In the genomic region with DNA sequence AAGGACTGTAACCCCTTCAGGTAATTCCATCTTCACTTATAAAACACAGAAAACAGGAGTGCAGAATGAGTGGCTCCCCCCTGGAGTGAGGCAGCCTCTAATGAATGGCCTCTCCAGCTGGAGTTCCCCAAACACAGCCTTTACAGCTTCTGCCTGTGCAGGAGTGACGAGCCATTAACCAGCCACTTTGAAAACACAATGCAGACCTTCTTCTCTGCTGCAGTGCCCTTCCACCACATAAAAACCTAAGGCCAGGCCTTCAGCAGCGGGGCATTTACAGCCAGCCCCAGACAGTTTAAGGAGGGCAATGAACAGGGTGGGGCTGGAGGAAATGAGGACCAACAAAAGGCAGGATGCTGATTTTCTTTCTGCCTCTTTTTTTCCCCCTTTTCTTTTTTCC, we compare ENCODE assay signal across 12 mouse cellular contexts.
A peak's percentile ranks its signal among the peaks of the same experiment; 100 is the strongest.
DNase-seq lines count a peak whose midpoint lies in the region; ATAC-seq and TF ChIP-seq lines count a peak whose summit lies in the region.
"Had no signal": no experiment of that assay in that cellular context is flagged by ENCODE, and none has a peak within 500 bp of the region (broad histone marks: within the 10 kb centered on the region; RNA-seq: fewer than 3 reads in every experiment).

No protein-coding gene starts in this region.

- TF ChIP-seq CTCF in brain, embryonic 14.5 days (IDR thresholded peaks at IDR 0.05; ENCODE audit: borderline replicate concordance, extremely low read depth, insufficient read depth, insufficient read length): no peak
- no peak for TF ChIP-seq CTCF in liver, postnatal 0 days (IDR thresholded peaks at IDR 0.05; ENCODE audit: low read depth)

- H3K27ac ChIP-seq in midbrain, embryonic 14.5 days (replicated peaks; ENCODE audit: low read depth, low read length): peak overlapping the region; percentile 2; the same call in 1 of the 2 replicates
- H3K27ac ChIP-seq in liver, postnatal 0 days (ENCODE audit: low read depth): no peak overlapping the region
- H3K27ac ChIP-seq: liver, embryonic 15.5 days had no signal

- no peak for TF ChIP-seq POLR2A in brain, embryonic 14.5 days (IDR thresholded peaks at IDR 0.05; ENCODE audit: borderline replicate concordance, extremely low read depth, insufficient read depth, insufficient read length, poor library complexity, severe bottlenecking)

- H3K4me3 ChIP-seq in midbrain, embryonic 14.5 days (replicated peaks; ENCODE audit: low read depth, low read length): no peak overlapping the region
- H3K4me3 ChIP-seq in liver, postnatal 0 days (ENCODE audit: low read depth, low read length): no peak overlapping the region
- H3K4me3 ChIP-seq: liver, embryonic 15.5 days had no signal

- no peak overlapping the region for H3K4me2 ChIP-seq in midbrain, embryonic 14.5 days (ENCODE audit: low read length)
- no peak overlapping the region for H3K4me2 ChIP-seq in liver, postnatal 0 days (ENCODE audit: low read depth, low read length)
- H3K4me2 ChIP-seq: liver, embryonic 15.5 days had no signal

- no peaks in the 10 kb centered on the region for H3K27me3 ChIP-seq in midbrain, embryonic 14.5 days (ENCODE audit: control insufficient read depth, insufficient read depth, low read length)
- H3K27me3 ChIP-seq in liver, postnatal 0 days (ENCODE audit: insufficient read depth, low read length): no peaks in the 10 kb centered on the region
- H3K27me3 ChIP-seq: liver, embryonic 15.5 days had no signal

- peaks cover 8% of the 10 kb centered on the region; the same call in 1 of the 2 replicates for H3K4me1 ChIP-seq in midbrain, embryonic 14.5 days (ENCODE audit: control insufficient read depth, insufficient read depth, low read length)
- H3K4me1 ChIP-seq in liver, postnatal 0 days (ENCODE audit: insufficient read depth): peaks cover 5% of the 10 kb centered on the region

- no peaks in the 10 kb centered on the region for H3K9me3 ChIP-seq in midbrain, embryonic 14.5 days (ENCODE audit: control insufficient read depth, low read length)
- H3K9me3 ChIP-seq in liver, postnatal 0 days (ENCODE audit: low read length): no peaks in the 10 kb centered on the region
- H3K9me3 ChIP-seq: liver, embryonic 15.5 days had no signal

- peak; percentile 69 for DNase-seq in ES-CJ7 (ENCODE audit: low read depth, low spot score)
- DNase-seq in brain, embryonic 14.5 days (ENCODE audit: low read depth): peak; percentile 78
- DNase-seq in forelimb bud, embryonic 11.5 days (ENCODE audit: low read depth, low spot score): peak; percentile 78
- DNase-seq in midbrain, embryonic 14.5 days: peak; percentile 25
- DNase-seq in ovary, postnatal 14 days (ENCODE audit: low spot score): no peak
- no peak for DNase-seq in liver, postnatal 0 days
- DNase-seq: adrenal gland, postnatal 10 days; cerebellum, postnatal 36 days; heart, postnatal 36 days; right cerebral cortex, postnatal 4 days had no signal

- ATAC-seq in midbrain, embryonic 14.5 days (ENCODE audit: low FRiP score, low TSS enrichment): no peak; the same call in 1 of the 2 replicates
- ATAC-seq in CD4-positive, CD25-positive, alpha-beta regulatory T cell, adult 4 months: no peak
- no peak for ATAC-seq in liver, postnatal 0 days

- H3K9ac ChIP-seq in midbrain, embryonic 14.5 days (replicated peaks; ENCODE audit: low read length): no peak overlapping the region
- no peak overlapping the region for H3K9ac ChIP-seq in liver, postnatal 0 days (replicated peaks)
- H3K9ac ChIP-seq: liver, embryonic 15.5 days had no signal

- TF ChIP-seq EP300 in liver, postnatal 0 days (IDR thresholded peaks at IDR 0.05; ENCODE audit: low read depth): no peak

- H3K36me3 ChIP-seq in midbrain, embryonic 14.5 days (ENCODE audit: control insufficient read depth, insufficient read depth, low read length): peaks cover 3% of the 10 kb centered on the region; the same call in 1 of the 2 replicates
- no peaks in the 10 kb centered on the region for H3K36me3 ChIP-seq in liver, postnatal 0 days (replicated peaks; ENCODE audit: insufficient read depth, low read length)
- H3K36me3 ChIP-seq: liver, embryonic 15.5 days had no signal

- 12% methylated on average over 2 of the region's 2 CpGs for WGBS in midbrain, embryonic 14.5 days
- 75% methylated on average over 2 of the region's 2 CpGs for WGBS in liver, postnatal 0 days (ENCODE audit: insufficient replicate concordance)

Comparison
In these comparisons a context has a peak if more than half of its experiments do, and no peak if none do; other contexts are left out.
1. DNase-seq: peak in ES-CJ7 (single experiment), brain, embryonic 14.5 days (single experiment), forelimb bud, embryonic 11.5 days (single experiment) and midbrain, embryonic 14.5 days (single experiment); none in ovary, postnatal 14 days (single experiment) and liver, postnatal 0 days (single experiment).